Mouse (Mus musculus) kidney, postnatal 36 days (tissue): ENCODE results near the gene Ankrd54.

ENCODE experiments used
- DNase-seq, 2 experiments: peaks; one replicate each; pipeline ENCODE4 v3.0.0; 2021 to 2022; ENCODE audit warnings: mixed read lengths in 2 of 2

Gene Ankrd54

DNA sequence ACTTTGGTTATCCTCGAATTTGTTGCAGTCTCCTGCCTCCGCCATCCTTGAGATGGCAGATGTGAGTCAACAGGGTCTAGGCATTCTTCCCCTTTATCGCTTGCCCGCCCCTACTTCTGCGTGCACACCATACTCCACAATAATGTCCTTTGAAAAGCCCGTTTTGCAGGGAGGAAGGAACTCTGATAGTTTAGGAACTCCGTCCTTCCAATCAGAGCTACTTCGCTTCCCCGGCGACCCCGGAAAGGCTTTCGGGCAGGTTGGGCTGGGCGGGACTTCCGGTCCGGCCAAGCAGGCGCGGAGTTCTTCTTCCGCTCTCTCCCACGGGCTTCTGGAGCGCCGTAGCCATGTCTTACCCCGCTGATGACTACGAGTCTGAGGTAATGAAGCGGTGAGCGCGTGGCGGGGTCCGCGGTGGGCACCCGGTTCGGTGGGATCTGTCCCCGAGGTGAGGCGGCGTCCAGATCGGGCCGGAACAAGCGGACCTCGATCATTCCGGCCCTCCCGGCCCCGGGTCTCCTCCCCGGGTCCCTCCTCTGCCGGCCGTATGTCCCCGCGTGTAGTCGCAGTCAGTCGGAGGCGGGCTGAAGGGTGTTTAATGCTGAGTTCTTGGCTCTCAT is 12.3 kb upstream of the Ankrd54 start, which contains the start of gene Eif3l:
Eif3l (plus strand) TSS at position 267 of the 620 bp plus-strand sequence.
- peak; percentile 92 to 96 for DNase-seq

DNA sequence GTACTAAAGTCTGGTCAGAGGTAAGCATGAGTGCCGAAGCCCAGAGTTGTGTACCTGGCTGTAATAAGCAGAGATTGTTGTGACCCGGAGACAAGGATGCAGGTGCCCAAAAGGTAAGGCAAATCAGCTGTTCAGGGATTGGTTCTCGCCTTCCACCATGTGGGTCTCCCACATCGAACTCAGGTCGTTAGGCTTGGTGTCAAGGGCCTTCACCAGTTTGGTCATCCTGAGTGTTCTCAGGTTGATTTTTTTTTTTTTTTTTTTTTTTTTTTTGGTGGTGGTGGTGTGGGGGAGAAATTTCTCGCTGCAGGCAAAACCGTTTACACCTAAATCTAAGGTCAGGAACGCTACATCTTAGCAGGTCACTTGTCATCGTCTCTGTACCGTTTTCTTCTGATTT is 11.8 kb upstream of the Ankrd54 start:
- no peak for DNase-seq

DNA sequence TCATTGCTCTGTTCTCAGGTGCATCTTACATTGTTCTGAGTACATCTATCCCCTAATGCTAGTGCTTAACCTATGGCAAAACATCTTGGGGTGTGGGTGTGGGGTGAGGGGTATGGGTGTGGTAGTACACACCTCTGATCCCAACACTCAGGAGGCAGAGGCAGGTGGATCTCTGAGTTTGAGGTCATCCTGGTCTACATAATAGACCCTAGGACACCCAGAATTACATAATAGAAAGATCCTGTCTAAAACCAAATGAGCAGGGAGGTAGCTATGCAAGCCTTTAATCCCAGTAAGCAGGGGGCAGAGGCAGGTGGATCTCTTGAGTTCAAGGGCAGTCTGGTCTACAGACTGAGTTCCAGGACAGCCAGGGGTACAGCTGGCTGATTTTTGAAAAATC is 11.1 kb upstream of the Ankrd54 start:
- DNase-seq: no peak

GRCm38 (mm10) chr15:79071117-79072039 is 8.7 kb upstream of the Ankrd54 start:
- peak; percentile 60 to 63 for DNase-seq

- DNase-seq: no peak
These were observed 5.7 kb upstream of the Ankrd54 start for GRCm38 (mm10) chr15:79068416-79068815.

DNA sequence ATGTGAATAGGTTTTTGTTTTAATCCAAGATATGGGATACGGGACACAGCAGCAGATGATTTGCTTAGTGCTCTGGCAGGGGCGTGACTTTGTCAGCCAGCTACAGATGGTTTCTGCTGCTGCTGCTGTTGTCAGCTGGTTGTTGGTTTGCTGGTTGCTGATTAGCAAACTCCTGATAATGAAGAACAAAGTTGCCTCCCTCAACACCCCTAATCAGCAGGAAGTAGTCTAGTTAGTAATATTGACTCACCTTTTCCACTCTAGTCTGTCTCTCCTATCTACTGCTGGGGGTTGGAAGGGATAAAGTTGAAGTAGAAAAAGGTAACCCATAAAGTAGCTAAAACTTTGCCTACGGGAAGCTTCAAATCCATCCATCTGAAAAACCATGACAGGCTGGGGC is 4.9 kb upstream of the Ankrd54 start:
- DNase-seq: no peak

DNA sequence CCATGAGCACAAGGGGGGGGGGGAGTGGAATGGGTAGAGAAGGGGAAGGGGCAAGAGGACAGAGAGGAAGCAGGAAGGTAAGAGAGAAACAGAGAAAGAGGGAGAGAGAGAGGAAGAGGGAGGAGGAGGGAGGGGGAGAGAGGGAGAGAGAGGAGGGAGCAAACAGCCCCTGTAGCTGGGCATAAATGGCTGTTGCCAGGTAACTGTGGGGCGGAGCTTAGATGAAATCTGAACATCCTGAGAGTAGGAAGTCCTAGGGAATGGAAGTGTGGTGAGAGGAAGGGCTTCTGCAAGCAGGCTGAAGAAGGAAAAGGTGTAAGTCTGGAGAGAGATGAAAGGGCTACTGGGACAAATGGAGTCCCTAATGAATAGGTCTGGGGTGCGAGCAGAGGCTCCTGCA is 3.6 kb upstream of the Ankrd54 start:
- DNase-seq: peak; percentile 47 to 53

- DNase-seq: no peak
These were observed 2.5 kb upstream of the Ankrd54 start for GRCm38 (mm10) chr15:79065086-79065770.

DNA sequence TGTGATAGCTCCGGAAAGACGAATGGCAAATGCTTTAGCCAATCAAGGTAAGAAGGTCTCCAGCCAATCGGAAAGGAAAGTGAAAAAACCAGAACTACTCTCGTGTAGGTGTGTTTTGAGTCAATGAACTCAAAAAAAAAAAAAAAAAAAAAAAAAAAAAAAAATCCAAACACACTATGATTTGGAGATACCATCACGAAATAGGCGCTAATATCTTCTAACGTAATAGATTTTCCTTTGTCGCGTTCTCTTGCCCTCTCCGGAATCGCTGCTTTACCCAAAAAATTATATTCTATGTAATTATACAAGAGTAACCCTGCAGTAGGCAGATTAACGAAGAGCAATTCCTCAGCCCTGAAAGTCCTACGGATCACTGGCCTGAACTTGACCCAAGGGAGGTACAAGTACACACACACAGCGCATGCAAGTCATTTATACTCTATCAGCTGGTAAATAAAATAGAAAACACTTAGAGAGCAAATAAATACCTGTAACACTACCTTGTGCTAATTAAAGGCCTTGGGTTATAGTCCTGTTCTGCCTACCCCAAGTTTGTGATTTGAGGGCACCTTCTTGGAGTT is 557 bp upstream of the Ankrd54 start:
- DNase-seq: peak; percentile 30 to 50

GRCm38 (mm10) chr15:79060887-79061565 is 1.7 kb downstream of the Ankrd54 start:
- peak; percentile 26 to 42 for DNase-seq

DNA sequence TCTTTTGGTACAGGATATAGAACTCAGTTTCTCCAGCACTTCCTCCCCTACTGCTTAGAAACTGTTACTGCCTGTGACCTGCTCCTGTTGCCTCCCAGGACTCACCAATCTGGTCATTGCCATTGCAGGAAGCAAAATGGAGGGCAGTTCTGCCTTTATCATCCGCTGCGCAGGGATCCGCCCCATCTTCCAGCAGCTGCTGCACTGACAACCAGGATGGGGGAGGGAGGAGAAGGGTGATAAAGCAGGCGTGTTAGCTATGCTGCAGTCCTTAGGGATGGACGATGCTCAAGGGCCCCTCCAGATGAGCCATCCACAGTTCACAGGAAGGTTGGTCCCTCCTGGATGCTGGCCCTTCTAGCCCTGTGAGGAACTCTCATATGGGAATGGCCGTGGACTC is 4.8 kb downstream of the Ankrd54 start:
- DNase-seq: no peak

DNA sequence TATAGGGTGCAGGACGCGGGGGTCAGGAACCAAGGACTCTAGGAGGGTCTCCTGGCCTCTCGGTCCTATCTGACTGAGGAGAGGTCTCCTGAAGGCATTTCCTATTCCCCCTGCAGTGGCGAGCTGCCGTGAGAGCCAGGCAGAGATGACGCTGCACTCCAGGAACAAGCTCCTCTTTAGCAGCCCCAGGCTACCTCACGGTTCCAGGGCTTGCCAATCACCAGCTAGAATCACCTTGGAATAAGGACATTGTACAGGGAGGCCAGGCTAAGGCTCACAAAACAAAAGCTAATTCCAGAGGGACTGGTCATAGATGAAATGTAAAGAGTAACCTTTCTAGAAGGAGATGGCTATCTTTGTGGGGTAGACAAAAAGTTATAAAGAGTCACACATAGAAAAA is 6.1 kb downstream of the Ankrd54 start:
- DNase-seq: peak; percentile 23 to 28

- no peak for DNase-seq
These were observed 10.3 kb downstream of the Ankrd54 start for GRCm38 (mm10) chr15:79052366-79052765.

- DNase-seq: peak; percentile 81 to 90
These were observed 11.0 kb downstream of the Ankrd54 start for GRCm38 (mm10) chr15:79051461-79052360.

DNA sequence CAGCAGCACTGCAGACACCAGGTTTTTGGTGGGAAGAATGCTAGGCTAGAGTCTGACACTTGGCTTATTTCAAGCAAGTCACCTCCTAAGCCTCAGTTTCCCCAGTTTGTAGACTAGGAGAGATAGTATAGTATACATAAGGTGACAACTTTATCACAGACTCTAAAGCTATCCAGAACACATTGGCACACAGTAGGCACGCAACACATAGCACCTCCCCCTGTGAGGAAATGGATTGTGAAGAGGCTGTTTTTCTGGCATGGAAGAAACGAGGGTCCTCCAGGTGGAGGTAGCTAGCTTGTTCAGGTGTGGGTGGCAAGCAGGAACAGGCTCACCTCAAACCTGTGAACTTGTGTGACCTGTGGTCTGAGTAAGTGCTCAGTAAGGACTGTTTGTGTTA is 11.7 kb downstream of the Ankrd54 start:
- no peak for DNase-seq

DNA sequence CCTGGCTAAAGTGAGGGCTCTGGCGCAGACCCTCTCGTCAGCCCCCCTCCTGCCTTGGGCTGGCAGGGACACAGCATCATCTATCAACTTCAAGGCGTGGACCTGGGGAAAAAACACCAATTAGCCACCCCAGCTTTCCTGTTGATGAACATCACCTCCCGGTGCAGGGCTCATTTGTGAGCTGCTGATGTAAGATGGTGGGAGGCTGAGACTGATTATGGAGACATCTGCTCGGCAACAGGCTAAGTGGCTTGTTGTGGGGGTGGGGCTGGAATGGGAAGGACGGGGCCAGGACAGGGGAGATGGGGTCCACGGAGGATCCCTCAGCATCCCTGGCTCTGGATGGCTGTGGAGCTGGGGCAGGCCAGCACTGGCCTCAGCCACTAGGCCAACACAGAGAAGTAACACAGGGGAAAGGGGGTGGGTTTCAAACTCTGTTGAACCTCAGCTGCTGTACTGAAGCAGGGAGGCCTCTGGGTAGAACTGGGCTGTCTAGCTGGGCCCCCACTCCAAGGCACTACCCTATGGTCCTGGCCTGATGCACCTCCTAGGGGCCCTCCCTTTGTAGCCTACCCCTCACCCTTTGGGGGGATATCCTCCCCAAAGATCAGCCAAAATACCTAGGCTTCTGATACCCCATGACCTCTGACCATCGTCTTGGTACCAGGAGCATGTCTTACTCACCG is 12.4 kb downstream of the Ankrd54 start:
- DNase-seq: no peak

- DNase-seq: no peak
These were observed 14.5 kb downstream of the Ankrd54 start for GRCm38 (mm10) chr15:79048186-79048585.

- DNase-seq: no peak
These were observed 17.9 kb downstream of the Ankrd54 start for GRCm38 (mm10) chr15:79044837-79045236.

GRCm38 (mm10) chr15:79042721-79043491 is 19.8 kb downstream of the Ankrd54 start:
- DNase-seq: peak in 1 of 2 experiments; percentile 54

DNA sequence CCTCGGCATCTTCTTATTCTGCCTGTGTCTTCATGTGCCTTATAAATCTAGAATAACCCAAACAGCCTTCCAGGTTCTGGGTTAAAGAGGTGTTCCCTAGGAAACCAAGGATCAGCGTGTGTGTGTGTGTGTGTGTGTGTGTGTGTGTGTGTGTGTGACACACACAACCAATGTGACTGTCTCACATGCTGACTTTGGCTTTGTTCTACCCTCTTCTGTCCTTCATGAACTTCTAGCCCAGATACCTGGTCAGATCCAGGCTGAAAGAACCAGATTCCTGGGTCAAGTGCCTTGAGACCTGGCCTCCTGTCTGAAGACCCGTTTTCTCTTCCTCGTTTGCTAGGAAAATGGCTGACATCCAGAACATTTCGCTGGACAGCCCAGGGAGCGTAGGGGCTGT is 21.1 kb downstream of the Ankrd54 start, which contains the start of gene Galr3:
Galr3 (plus strand) TSS at position 301 of the 400 bp plus-strand sequence.
- no peak for DNase-seq
